20 mouse cellular contexts compared by ENCODE assay signal in genomic region chr16:92435431-92435985, GRCm38 (mm10). TPM values are rescaled to one million over a fixed set of nuclear protein-coding genes. Genes with fewer than 3 reads are reported as not detected.
A peak's percentile ranks its signal among the peaks of the same experiment; 100 is the strongest.
DNase-seq lines count a peak whose midpoint lies in the region; ATAC-seq and TF ChIP-seq lines count a peak whose summit lies in the region.
"Had no signal": no experiment of that assay in that cellular context is flagged by ENCODE, and none has a peak within 500 bp of the region (broad histone marks: within the 10 kb centered on the region; RNA-seq: fewer than 3 reads in every experiment).

No protein-coding gene starts in this region.

- peak; percentile 91 for DNase-seq in heart, adult 11 months
- no peak for DNase-seq in heart, postnatal 25 days (ENCODE audit: low spot score)
- DNase-seq in hindbrain, postnatal 0 days (ENCODE audit: low spot score), result no peak
- DNase-seq in hindbrain, embryonic 14.5 days (ENCODE audit: low spot score), result no peak
- no peak for DNase-seq in heart, postnatal 0 days (ENCODE audit: low spot score)
- DNase-seq in lung, postnatal 0 days (ENCODE audit: low spot score), result no peak
- DNase-seq: adrenal gland, adult 8-10 months; cerebellum, adult 2 months; gastrocnemius, postnatal 14 days; kidney, adult 18-20 months; kidney, postnatal 14 days; lung, postnatal 10 days; right cerebral cortex, postnatal 14 days had no signal

- no peak; the same call in 1 of the 2 replicates for ATAC-seq in hindbrain, postnatal 0 days
- no peak for ATAC-seq in hindbrain, embryonic 14.5 days (ENCODE audit: low FRiP score)
- no peak for ATAC-seq in heart, postnatal 0 days (ENCODE audit: insufficient read depth, low read depth)
- ATAC-seq in midbrain, embryonic 15.5 days (replicated peaks), result peak; percentile 48
- no peak for ATAC-seq in lung, postnatal 0 days
- ATAC-seq: hindbrain, embryonic 16.5 days had no signal

- no peak overlapping the region for H3K9ac ChIP-seq in hindbrain, postnatal 0 days (replicated peaks; ENCODE audit: low read length)
- no peak overlapping the region for H3K9ac ChIP-seq in hindbrain, embryonic 14.5 days
- H3K9ac ChIP-seq in heart, postnatal 0 days (replicated peaks; ENCODE audit: low read depth, low read length), result peak overlapping the region; percentile 12; the same call in 1 of the 2 replicates
- H3K9ac ChIP-seq in midbrain, embryonic 15.5 days, result no peak overlapping the region
- H3K9ac ChIP-seq in lung, postnatal 0 days (replicated peaks; ENCODE audit: low read depth), result no peak overlapping the region
- H3K9ac ChIP-seq: embryonic facial prominence, embryonic 13.5 days; liver, embryonic 14.5 days had no signal

- no peak for TF ChIP-seq CTCF in hindbrain, postnatal 0 days (IDR thresholded peaks at IDR 0.05; ENCODE audit: low read depth)
- no peak for TF ChIP-seq CTCF in heart, postnatal 0 days (IDR thresholded peaks at IDR 0.05; ENCODE audit: low read depth)
- TF ChIP-seq CTCF in lung, postnatal 0 days (IDR thresholded peaks at IDR 0.05), result no peak

- no peaks in the 10 kb centered on the region for H3K9me3 ChIP-seq in hindbrain, postnatal 0 days (ENCODE audit: low read length)
- H3K9me3 ChIP-seq in hindbrain, embryonic 14.5 days (ENCODE audit: control insufficient read depth, low read length), result no peaks in the 10 kb centered on the region
- H3K9me3 ChIP-seq in heart, postnatal 0 days (replicated peaks; ENCODE audit: control insufficient read depth, low read length), result no peaks in the 10 kb centered on the region
- H3K9me3 ChIP-seq in midbrain, embryonic 15.5 days, result no peaks in the 10 kb centered on the region
- no peaks in the 10 kb centered on the region for H3K9me3 ChIP-seq in lung, postnatal 0 days (ENCODE audit: low read length)
- H3K9me3 ChIP-seq: embryonic facial prominence, embryonic 13.5 days; G1E had no signal

- H3K4me3 ChIP-seq in hindbrain, postnatal 0 days (ENCODE audit: low read length), result no peak overlapping the region
- no peak overlapping the region for H3K4me3 ChIP-seq in hindbrain, embryonic 14.5 days (replicated peaks; ENCODE audit: low read length)
- H3K4me3 ChIP-seq in heart, postnatal 0 days (ENCODE audit: low read depth, low read length), result no peak overlapping the region
- H3K4me3 ChIP-seq in midbrain, embryonic 15.5 days, result no peak overlapping the region
- no peak overlapping the region for H3K4me3 ChIP-seq in lung, postnatal 0 days (ENCODE audit: low read depth, low read length)
- H3K4me3 ChIP-seq: embryonic facial prominence, embryonic 13.5 days had no signal

- no peaks in the 10 kb centered on the region for H3K4me1 ChIP-seq in hindbrain, postnatal 0 days (ENCODE audit: insufficient read depth, low read length)
- 0 out of 2 replicates have a peak, but pooled peaks cover 5% of the 10 kb centered on the region for H3K4me1 ChIP-seq in hindbrain, embryonic 14.5 days (replicated peaks; ENCODE audit: control insufficient read depth, insufficient read depth, low read length)
- H3K4me1 ChIP-seq in heart, postnatal 0 days (ENCODE audit: control insufficient read depth, insufficient read depth), result peaks cover 38% of the 10 kb centered on the region
- peaks cover 15% of the 10 kb centered on the region; the same call in 1 of the 2 replicates for H3K4me1 ChIP-seq in midbrain, embryonic 15.5 days
- H3K4me1 ChIP-seq in lung, postnatal 0 days (ENCODE audit: insufficient read depth, low read depth, low read length), result no peaks in the 10 kb centered on the region

- 68% methylated on average over 18 of the region's 18 CpGs for WGBS in hindbrain, postnatal 0 days
- 79% methylated on average over 18 of the region's 18 CpGs for WGBS in hindbrain, embryonic 14.5 days
- WGBS in heart, postnatal 0 days, result 62% methylated on average over 18 of the region's 18 CpGs
- 75% methylated on average over 18 of the region's 18 CpGs for WGBS in midbrain, embryonic 15.5 days
- WGBS in lung, postnatal 0 days, result 78% methylated on average over 18 of the region's 18 CpGs

- H3K27me3 ChIP-seq in hindbrain, postnatal 0 days (ENCODE audit: insufficient read depth, low read length), result no peaks in the 10 kb centered on the region
- no peaks in the 10 kb centered on the region for H3K27me3 ChIP-seq in hindbrain, embryonic 14.5 days (ENCODE audit: control insufficient read depth, insufficient read depth, low read length)
- H3K27me3 ChIP-seq in heart, postnatal 0 days (ENCODE audit: control insufficient read depth, insufficient read depth, low read length), result no peaks in the 10 kb centered on the region
- no peaks in the 10 kb centered on the region for H3K27me3 ChIP-seq in midbrain, embryonic 15.5 days (replicated peaks)
- H3K27me3 ChIP-seq in lung, postnatal 0 days (replicated peaks; ENCODE audit: insufficient read depth, low read length), result no peaks in the 10 kb centered on the region
- H3K27me3 ChIP-seq: embryonic facial prominence, embryonic 13.5 days had no signal

- intact Hi-C loops in heart, postnatal 25 days (cut with DNase I), result no loop called here

- no peak for TF ChIP-seq EP300 in heart, postnatal 0 days (IDR thresholded peaks at IDR 0.05; ENCODE audit: low read depth)
- no peak for TF ChIP-seq EP300 in lung, postnatal 0 days (IDR thresholded peaks at IDR 0.05)

- H3K4me2 ChIP-seq in hindbrain, postnatal 0 days (ENCODE audit: low read depth, low read length), result no peak overlapping the region
- no peak overlapping the region for H3K4me2 ChIP-seq in hindbrain, embryonic 14.5 days (replicated peaks)
- peak overlapping the region; percentile 8; the same call in 1 of the 2 replicates for H3K4me2 ChIP-seq in heart, postnatal 0 days (ENCODE audit: low read depth, low read length)
- no peak overlapping the region for H3K4me2 ChIP-seq in midbrain, embryonic 15.5 days
- no peak overlapping the region for H3K4me2 ChIP-seq in lung, postnatal 0 days (replicated peaks; ENCODE audit: low read depth, low read length)
- H3K4me2 ChIP-seq: embryonic facial prominence, embryonic 13.5 days had no signal

- no peaks in the 10 kb centered on the region for H3K36me3 ChIP-seq in hindbrain, postnatal 0 days (ENCODE audit: insufficient read depth, low read length)
- no peaks in the 10 kb centered on the region for H3K36me3 ChIP-seq in hindbrain, embryonic 14.5 days (replicated peaks; ENCODE audit: control insufficient read depth, insufficient read depth)
- peaks cover 4% of the 10 kb centered on the region; the same call in 1 of the 2 replicates for H3K36me3 ChIP-seq in heart, postnatal 0 days (replicated peaks; ENCODE audit: control insufficient read depth, insufficient read depth, low read length)
- H3K36me3 ChIP-seq in midbrain, embryonic 15.5 days (replicated peaks), result no peaks in the 10 kb centered on the region
- H3K36me3 ChIP-seq in lung, postnatal 0 days (ENCODE audit: insufficient read depth, low read length), result no peaks in the 10 kb centered on the region

- H3K27ac ChIP-seq in hindbrain, postnatal 0 days, result peak overlapping the region; percentile 34
- H3K27ac ChIP-seq in hindbrain, embryonic 14.5 days, result no peak overlapping the region
- H3K27ac ChIP-seq in heart, postnatal 0 days (ENCODE audit: low read depth), result peak overlapping the region; percentile 72
- peak overlapping the region; percentile 13; the same call in 1 of the 2 replicates for H3K27ac ChIP-seq in midbrain, embryonic 15.5 days
- no peak overlapping the region for H3K27ac ChIP-seq in lung, postnatal 0 days (ENCODE audit: low read length)
- H3K27ac ChIP-seq: embryonic facial prominence, embryonic 13.5 days; liver, embryonic 14.5 days had no signal

RNA-seq across cellular contexts. Expression of gene Rcan1, which starts 35.2 kb away (rescaled TPM):
- total RNA-seq in heart, postnatal 25 days (2021), result 10 to 100 TPM; 48.8 to 97.8 TPM
- total RNA-seq in hindbrain, postnatal 0 days (2014; rRNA removed), result 78.9 and 87.1 TPM in 2 replicates
- polyA plus RNA-seq in hindbrain, postnatal 0 days (2015; fragmentation: Nextera tagmentation; extraction: Ambion mirVana), result 63.0 and 67.4 TPM in 2 replicates
- 76.8 and 92.3 TPM in 2 replicates for polyA plus RNA-seq in hindbrain, embryonic 14.5 days (2014; fragmentation: Nextera tagmentation; extraction: Ambion mirVana)
- 83.7 and 94.7 TPM in 2 replicates for total RNA-seq in heart, postnatal 0 days (2014; rRNA removed; ENCODE audit: low replicate concordance)
- 52.8 and 64.6 TPM in 2 replicates for polyA plus RNA-seq in heart, postnatal 0 days (2015; fragmentation: Nextera tagmentation; extraction: Ambion mirVana)
- 82.1 and 82.9 TPM in 2 replicates for polyA plus RNA-seq in midbrain, embryonic 15.5 days (2015; fragmentation: Nextera tagmentation; extraction: Ambion mirVana)
- 54.7 and 56.1 TPM in 2 replicates for polyA plus RNA-seq in lung, postnatal 0 days (2015; fragmentation: Nextera tagmentation; extraction: Ambion mirVana)

RNA-seq across cellular contexts. Expression of gene Clic6, which starts 50.0 kb away (rescaled TPM):
- total RNA-seq in heart, postnatal 25 days (2021), result under 1 TPM; 0.11 to 0.21 TPM
- total RNA-seq in hindbrain, postnatal 0 days (2014; rRNA removed), result 4.5 and 6.2 TPM in 2 replicates
- 7.7 and 8.9 TPM in 2 replicates for polyA plus RNA-seq in hindbrain, postnatal 0 days (2015; fragmentation: Nextera tagmentation; extraction: Ambion mirVana)
- 6.5 and 9.3 TPM in 2 replicates for polyA plus RNA-seq in hindbrain, embryonic 14.5 days (2014; fragmentation: Nextera tagmentation; extraction: Ambion mirVana)
- 0.38 and 3.6 TPM in 2 replicates for total RNA-seq in heart, postnatal 0 days (2014; rRNA removed; ENCODE audit: low replicate concordance)
- 1.1 and 1.7 TPM in 2 replicates for polyA plus RNA-seq in heart, postnatal 0 days (2015; fragmentation: Nextera tagmentation; extraction: Ambion mirVana)
- 3.2 and 3.7 TPM in 2 replicates for polyA plus RNA-seq in midbrain, embryonic 15.5 days (2015; fragmentation: Nextera tagmentation; extraction: Ambion mirVana)
- 14.5 and 16.4 TPM in 2 replicates for polyA plus RNA-seq in lung, postnatal 0 days (2015; fragmentation: Nextera tagmentation; extraction: Ambion mirVana)
- total RNA-seq: common myeloid progenitor, adult 5-6 weeks; megakaryocyte-erythroid progenitor cell, adult 5-6 weeks had no signal

Comparison
In these comparisons a context has a peak if more than half of its experiments do, and no peak if none do; other contexts are left out.
1. H3K27ac ChIP-seq: peak in hindbrain, postnatal 0 days (single experiment), heart, postnatal 0 days (single experiment) and midbrain, embryonic 15.5 days (single experiment); none in hindbrain, embryonic 14.5 days (single experiment) and lung, postnatal 0 days (single experiment).